Comparison of ENCODE assay signal across 12 mouse cellular contexts in the genomic region with DNA sequence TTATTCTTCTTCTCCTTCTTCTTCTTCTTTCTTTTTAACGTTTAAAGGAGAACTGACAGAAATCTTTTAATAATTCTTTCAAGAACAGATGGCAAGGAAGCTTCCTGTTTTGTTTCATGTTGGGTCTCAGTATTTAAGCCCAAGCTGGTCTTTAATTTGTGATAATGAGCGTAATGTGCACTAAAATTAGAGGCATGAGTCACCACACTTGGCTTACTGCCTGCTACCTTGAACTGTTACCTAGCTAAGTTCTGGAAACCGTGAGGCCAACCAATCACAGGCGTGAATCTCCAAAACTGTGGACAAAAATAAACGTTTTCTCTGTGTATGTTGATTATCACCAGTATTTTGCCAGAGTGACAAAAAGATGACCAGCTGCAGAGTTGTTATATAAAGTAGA. TPM values are rescaled to one million over a fixed set of nuclear protein-coding genes. Genes with fewer than 3 reads are reported as not detected.
DNase-seq lines count a peak whose midpoint lies in the region; ATAC-seq and TF ChIP-seq lines count a peak whose summit lies in the region.
"Had no signal": no experiment of that assay in that cellular context is flagged by ENCODE, and none has a peak within 500 bp of the region (broad histone marks: within the 10 kb centered on the region; RNA-seq: fewer than 3 reads in every experiment).

No protein-coding gene starts in this region.

- H3K36me3 ChIP-seq in heart, postnatal 0 days (replicated peaks; ENCODE audit: control insufficient read depth, insufficient read depth, low read length) = peaks cover 23% of the 10 kb centered on the region
- H3K36me3 ChIP-seq in hindbrain, embryonic 11.5 days (ENCODE audit: control insufficient read depth, insufficient read depth, low read length) = no peaks in the 10 kb centered on the region
- H3K36me3 ChIP-seq: hindbrain, embryonic 13.5 days; limb, embryonic 10.5 days had no signal

- no peak for TF ChIP-seq EP300 in heart, postnatal 0 days (IDR thresholded peaks at IDR 0.05; ENCODE audit: low read depth)

- H3K4me2 ChIP-seq in heart, postnatal 0 days (ENCODE audit: low read depth, low read length) = no peak overlapping the region
- no peak overlapping the region for H3K4me2 ChIP-seq in hindbrain, embryonic 11.5 days (replicated peaks; ENCODE audit: low read depth, low read length)
- H3K4me2 ChIP-seq: hindbrain, embryonic 13.5 days had no signal

- H3K9me3 ChIP-seq in heart, postnatal 0 days (replicated peaks; ENCODE audit: control insufficient read depth, low read length) = no peaks in the 10 kb centered on the region
- no peaks in the 10 kb centered on the region for H3K9me3 ChIP-seq in hindbrain, embryonic 11.5 days (ENCODE audit: control insufficient read depth, low read length)
- H3K9me3 ChIP-seq: hindbrain, embryonic 13.5 days; limb, embryonic 10.5 days had no signal

- peak overlapping the region; percentile 61 for H3K27ac ChIP-seq in heart, postnatal 0 days (ENCODE audit: low read depth)
- H3K27ac ChIP-seq in hindbrain, embryonic 11.5 days (ENCODE audit: low read depth, low read length) = no peak overlapping the region
- H3K27ac ChIP-seq: hindbrain, embryonic 13.5 days; limb, embryonic 10.5 days had no signal

- ATAC-seq in heart, postnatal 0 days (ENCODE audit: insufficient read depth, low read depth) = peak; percentile 61
- no peak for ATAC-seq in hindbrain, embryonic 11.5 days (ENCODE audit: low FRiP score)

- no peak overlapping the region for H3K4me3 ChIP-seq in heart, postnatal 0 days (ENCODE audit: low read depth, low read length)
- H3K4me3 ChIP-seq in hindbrain, embryonic 11.5 days (ENCODE audit: low read depth, low read length) = no peak overlapping the region
- H3K4me3 ChIP-seq: hindbrain, embryonic 13.5 days; limb, embryonic 10.5 days had no signal

- intact Hi-C loops in left cerebral cortex, postnatal 25 days (cut with DNase I) = loop anchor here (1.0 to 2.0 kb wide), 2 partner anchors 41 to 342 kb away; no protein-coding TSS in a partner anchor

- peak; percentile 36 for DNase-seq in left cerebral cortex, postnatal 25 days (ENCODE audit: low spot score in 2 of 2)
- no peak for DNase-seq in left cerebral cortex, adult 11 months (ENCODE audit: low spot score)
- peak; percentile 29 to 62 for DNase-seq in adrenal gland, adult 18-20 months (ENCODE audit: low spot score in 2 of 2)
- DNase-seq in cerebellum, adult 18-20 months = peak; percentile 68 to 73
- DNase-seq in heart, postnatal 0 days (ENCODE audit: low spot score) = peak; percentile 48
- no peak for DNase-seq in lung, postnatal 10 days
- DNase-seq in embryo, embryonic 11 days = no peak
- DNase-seq in hindbrain, embryonic 11.5 days (ENCODE audit: low spot score) = no peak
- DNase-seq: lung, postnatal 4 days had no signal

- H3K9ac ChIP-seq in heart, postnatal 0 days (replicated peaks; ENCODE audit: low read depth, low read length) = no peak overlapping the region
- no peak overlapping the region for H3K9ac ChIP-seq in hindbrain, embryonic 11.5 days (ENCODE audit: low read depth, low read length)
- H3K9ac ChIP-seq: hindbrain, embryonic 13.5 days had no signal

- no peak for TF ChIP-seq CTCF in heart, postnatal 0 days (IDR thresholded peaks at IDR 0.05; ENCODE audit: low read depth)

- WGBS in heart, postnatal 0 days = 17% methylated on average over 5 of the region's 5 CpGs
- 85% methylated on average over 5 of the region's 5 CpGs for WGBS in hindbrain, embryonic 11.5 days

- H3K4me1 ChIP-seq in heart, postnatal 0 days (ENCODE audit: control insufficient read depth, insufficient read depth) = no peaks in the 10 kb centered on the region
- no peaks in the 10 kb centered on the region for H3K4me1 ChIP-seq in hindbrain, embryonic 11.5 days (replicated peaks; ENCODE audit: control insufficient read depth, insufficient read depth, low read length)

- no peaks in the 10 kb centered on the region for H3K27me3 ChIP-seq in heart, postnatal 0 days (ENCODE audit: control insufficient read depth, insufficient read depth, low read length)
- no peaks in the 10 kb centered on the region for H3K27me3 ChIP-seq in hindbrain, embryonic 11.5 days (ENCODE audit: control insufficient read depth, insufficient read depth, low read length)

RNA-seq across cellular contexts. Expression of gene Hsd17b13, which starts 21.5 kb away (rescaled TPM):
- under 1 TPM; 0.37 to 0.50 TPM for total RNA-seq in left cerebral cortex, postnatal 25 days (2021)
- total RNA-seq in adrenal gland, adult 18-20 months (2021) = not detected
- not detected in 2 replicates for total RNA-seq in heart, postnatal 0 days (2014; rRNA removed; ENCODE audit: low replicate concordance)
- 0.08 TPM in 1 of 2 replicates, not detected in the other for polyA plus RNA-seq in heart, postnatal 0 days (2015; fragmentation: Nextera tagmentation; extraction: Ambion mirVana)
- polyA plus RNA-seq in hindbrain, embryonic 11.5 days (2014; fragmentation: Nextera tagmentation; extraction: Ambion mirVana) = not detected in 2 replicates
- polyA plus RNA-seq: hindbrain, embryonic 13.5 days; limb, embryonic 10.5 days; neural tube, embryonic 11.5 days had no signal

RNA-seq across cellular contexts. Expression of gene Hsd17b11, which starts 23.0 kb away (rescaled TPM):
- total RNA-seq in left cerebral cortex, postnatal 25 days (2021) = 10 to 100 TPM; 38.2 to 39.8 TPM
- 10 to 100 TPM; 61.8 to 73.0 TPM for total RNA-seq in adrenal gland, adult 18-20 months (2021)
- total RNA-seq in heart, postnatal 0 days (2014; rRNA removed; ENCODE audit: low replicate concordance) = 6.2 and 14.3 TPM in 2 replicates
- polyA plus RNA-seq in heart, postnatal 0 days (2015; fragmentation: Nextera tagmentation; extraction: Ambion mirVana) = 4.4 and 5.9 TPM in 2 replicates
- 1.3 and 1.5 TPM in 2 replicates for polyA plus RNA-seq in hindbrain, embryonic 11.5 days (2014; fragmentation: Nextera tagmentation; extraction: Ambion mirVana)

RNA-seq across cellular contexts. Expression of gene Nudt9, which starts 47.4 kb away (rescaled TPM):
- 10 to 100 TPM; 59.4 to 59.9 TPM for total RNA-seq in left cerebral cortex, postnatal 25 days (2021)
- 10 to 100 TPM; 56.9 to 61.9 TPM for total RNA-seq in adrenal gland, adult 18-20 months (2021)
- 39.6 and 62.9 TPM in 2 replicates for total RNA-seq in heart, postnatal 0 days (2014; rRNA removed; ENCODE audit: low replicate concordance)
- polyA plus RNA-seq in heart, postnatal 0 days (2015; fragmentation: Nextera tagmentation; extraction: Ambion mirVana) = 51.0 and 52.5 TPM in 2 replicates
- 65.1 and 68.2 TPM in 2 replicates for polyA plus RNA-seq in hindbrain, embryonic 11.5 days (2014; fragmentation: Nextera tagmentation; extraction: Ambion mirVana)

Comparison
In these comparisons a context has a peak if more than half of its experiments do, and no peak if none do; other contexts are left out.
1. DNase-seq: peak in left cerebral cortex, postnatal 25 days (2 of 2), adrenal gland, adult 18-20 months (2 of 2), cerebellum, adult 18-20 months (2 of 2) and heart, postnatal 0 days (single experiment); none in left cerebral cortex, adult 11 months (single experiment), lung, postnatal 10 days (single experiment), embryo, embryonic 11 days (single experiment) and hindbrain, embryonic 11.5 days (single experiment).